Mouse (Mus musculus): Measurements from ENCODE around the gene Taok3. TPM values are rescaled to one million over a fixed set of nuclear protein-coding genes. Genes with fewer than 3 reads are reported as not detected.

The Taok3 gene
- polyA plus RNA-seq, 2 experiments, result 17.1 to 43.3 TPM

DNA sequence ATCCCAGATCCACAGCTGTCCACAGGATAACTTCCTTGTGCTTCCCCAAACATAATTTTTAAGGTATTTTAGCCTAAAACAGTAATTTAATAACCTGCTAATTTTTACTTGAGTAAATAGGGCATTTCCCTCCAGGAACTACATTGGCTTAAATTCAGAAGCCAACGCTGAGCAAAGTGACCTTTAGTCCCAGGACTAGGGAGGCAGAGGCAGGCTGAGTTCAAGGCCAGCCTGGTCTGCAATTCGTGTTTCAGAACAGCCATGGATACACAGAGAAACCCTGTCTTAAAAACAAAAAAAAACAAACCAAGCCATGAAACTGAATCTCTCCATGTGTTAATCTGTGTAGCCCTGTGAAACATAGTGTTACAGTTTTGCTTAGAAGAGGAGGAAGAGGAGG lies 3.3 kb upstream of the Taok3 start:
- peak overlapping the region; percentile 97; the same call in 1 of the 2 replicates for H3K4me2 ChIP-seq (ENCODE audit: low read depth)
- ATAC-seq (ENCODE audit: insufficient read depth), result no peak
- TF ChIP-seq CTCF (IDR thresholded peaks at IDR 0.05; ENCODE audit: low read depth) (no peak), EP300 (IDR thresholded peaks at IDR 0.05; ENCODE audit: low read depth) (no peak)
- H3K27me3 ChIP-seq (ENCODE audit: control insufficient read depth, insufficient read depth, low read length), result no peaks in the 10 kb centered on the region
- H3K4me3 ChIP-seq (ENCODE audit: insufficient read depth in 1 of 2, low read depth in 2 of 2, low read length in 2 of 2), result no peak overlapping the region
- peaks cover 10% of the 10 kb centered on the region for H3K36me3 ChIP-seq (replicated peaks; ENCODE audit: control insufficient read depth, insufficient read depth, low read depth)
- no peak overlapping the region for H3K9ac ChIP-seq (replicated peaks)
- no peak for DNase-seq (ENCODE audit: low read depth in 3 of 3, low spot score in 3 of 3)
- H3K4me1 ChIP-seq (replicated peaks; ENCODE audit: control insufficient read depth in 2 of 2, insufficient read depth in 2 of 2, low read length in 1 of 2), result peaks cover 22 to 26% of the 10 kb centered on the region in 2 experiments
- H3K27ac ChIP-seq, result no peak overlapping the region
- no peaks in the 10 kb centered on the region for H3K9me3 ChIP-seq (ENCODE audit: control insufficient read depth, low read length)
- WGBS (ENCODE audit: insufficient replicate concordance), result 65% methylated on average over 2 of the region's 2 CpGs

DNA sequence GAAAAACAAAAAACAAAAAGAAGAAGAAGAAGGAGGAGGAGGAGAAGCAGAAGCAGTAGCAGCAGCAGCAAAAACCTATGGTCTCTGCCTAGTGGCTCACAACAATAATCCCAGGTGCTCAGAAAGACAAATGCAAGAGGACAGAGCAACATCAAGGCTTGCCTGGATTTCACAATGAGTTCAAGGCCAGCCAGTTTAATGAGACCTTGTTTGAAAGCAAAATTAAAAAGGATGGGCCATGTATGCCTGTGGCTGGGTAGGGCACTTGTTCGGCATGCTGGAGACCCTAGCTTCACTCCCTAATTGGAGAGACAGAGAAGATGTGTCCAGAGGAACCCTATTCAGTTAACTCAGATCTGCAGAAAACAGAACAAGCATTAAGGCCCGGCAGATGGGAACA lies 2.7 kb upstream of the Taok3 start:
- Histone ChIP-seq H3K4me3 (ENCODE audit: insufficient read depth in 1 of 2, low read depth in 2 of 2, low read length in 2 of 2) (no peak overlapping the region), H3K36me3 (replicated peaks; ENCODE audit: control insufficient read depth, insufficient read depth, low read depth) (peaks cover 5% of the 10 kb centered on the region), H3K4me2 (ENCODE audit: low read depth) (no peak overlapping the region), H3K9me3 (ENCODE audit: control insufficient read depth, low read length) (no peaks in the 10 kb centered on the region), H3K27ac (no peak overlapping the region), H3K27me3 (ENCODE audit: control insufficient read depth, insufficient read depth, low read length) (no peaks in the 10 kb centered on the region), H3K4me1 (replicated peaks; ENCODE audit: control insufficient read depth in 2 of 2, insufficient read depth in 2 of 2, low read length in 1 of 2) (peaks cover 25 to 29% of the 10 kb centered on the region in 2 experiments), H3K9ac (replicated peaks) (no peak overlapping the region)
- no peak for TF ChIP-seq EP300 (IDR thresholded peaks at IDR 0.05; ENCODE audit: low read depth)
- no peak for TF ChIP-seq CTCF (IDR thresholded peaks at IDR 0.05; ENCODE audit: low read depth)
- ATAC-seq (ENCODE audit: insufficient read depth) (no peak), DNase-seq (ENCODE audit: low read depth in 3 of 3, low spot score in 3 of 3) (no peak)
- 64% methylated on average over 2 of the region's 2 CpGs for WGBS (ENCODE audit: insufficient replicate concordance)

DNA sequence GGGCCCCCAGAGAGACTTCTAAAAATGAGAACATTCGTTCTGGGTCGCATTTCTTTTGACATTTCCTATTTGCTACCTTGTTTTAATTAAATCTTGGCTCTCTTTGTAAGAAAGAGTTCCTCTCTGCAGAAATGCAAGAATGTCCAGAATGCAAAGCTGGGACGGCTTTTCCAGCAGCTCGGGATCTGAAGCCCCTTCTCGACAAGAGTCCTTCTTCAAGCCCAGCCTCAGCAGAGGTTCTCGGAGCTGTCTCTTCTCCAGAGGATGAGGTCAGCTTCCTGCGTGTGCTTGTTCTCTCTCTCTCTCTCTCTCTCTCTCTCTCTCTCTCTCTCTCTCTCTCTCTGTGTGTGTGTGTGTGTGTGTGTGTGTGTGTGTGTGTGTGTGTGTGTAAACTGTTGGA lies 2.2 kb upstream of the Taok3 start:
- Histone ChIP-seq H3K4me3 (ENCODE audit: insufficient read depth in 1 of 2, low read depth in 2 of 2, low read length in 2 of 2) (no peak overlapping the region), H3K27me3 (ENCODE audit: control insufficient read depth, insufficient read depth, low read length) (no peaks in the 10 kb centered on the region), H3K4me1 (replicated peaks; ENCODE audit: control insufficient read depth in 2 of 2, insufficient read depth in 2 of 2, low read length in 1 of 2) (peaks cover 29 to 32% of the 10 kb centered on the region in 2 experiments), H3K9ac (replicated peaks) (no peak overlapping the region), H3K4me2 (ENCODE audit: low read depth) (no peak overlapping the region), H3K27ac (no peak overlapping the region), H3K36me3 (replicated peaks; ENCODE audit: control insufficient read depth, insufficient read depth, low read depth) (peaks cover 3% of the 10 kb centered on the region), H3K9me3 (ENCODE audit: control insufficient read depth, low read length) (no peaks in the 10 kb centered on the region)
- ATAC-seq (ENCODE audit: insufficient read depth) (no peak), DNase-seq (ENCODE audit: low read depth in 3 of 3, low spot score in 3 of 3) (no peak)
- TF ChIP-seq EP300 (IDR thresholded peaks at IDR 0.05; ENCODE audit: low read depth) (no peak), CTCF (IDR thresholded peaks at IDR 0.05; ENCODE audit: low read depth) (no peak)
- WGBS (ENCODE audit: insufficient replicate concordance), result 55% methylated on average over 7 of the region's 7 CpGs

- no peak overlapping the region for H3K27ac ChIP-seq
- H3K4me2 ChIP-seq (ENCODE audit: low read depth), result no peak overlapping the region; the same call in 1 of the 2 replicates
- no peaks in the 10 kb centered on the region for H3K27me3 ChIP-seq (ENCODE audit: control insufficient read depth, insufficient read depth, low read length)
- 39% methylated on average over 2 of the region's 2 CpGs for WGBS (ENCODE audit: insufficient replicate concordance)
- no peaks in the 10 kb centered on the region for H3K9me3 ChIP-seq (ENCODE audit: control insufficient read depth, low read length)
- no peak overlapping the region for H3K9ac ChIP-seq (replicated peaks)
- peaks cover 2% of the 10 kb centered on the region for H3K36me3 ChIP-seq (replicated peaks; ENCODE audit: control insufficient read depth, insufficient read depth, low read depth)
- TF ChIP-seq CTCF (IDR thresholded peaks at IDR 0.05; ENCODE audit: low read depth) (no peak), EP300 (IDR thresholded peaks at IDR 0.05; ENCODE audit: low read depth) (no peak)
- no peak for DNase-seq (ENCODE audit: low read depth in 3 of 3, low spot score in 3 of 3)
- H3K4me1 ChIP-seq (replicated peaks; ENCODE audit: control insufficient read depth in 2 of 2, insufficient read depth in 2 of 2, low read length in 1 of 2), result peaks cover 33 to 34% of the 10 kb centered on the region in 2 experiments
- H3K4me3 ChIP-seq (ENCODE audit: insufficient read depth in 1 of 2, low read depth in 2 of 2, low read length in 2 of 2), result no peak overlapping the region
- no peak for ATAC-seq (ENCODE audit: insufficient read depth)
Measured at GRCm38 (mm10) chr5:117118220-117118619, 1.7 kb upstream of the Taok3 start.

DNA sequence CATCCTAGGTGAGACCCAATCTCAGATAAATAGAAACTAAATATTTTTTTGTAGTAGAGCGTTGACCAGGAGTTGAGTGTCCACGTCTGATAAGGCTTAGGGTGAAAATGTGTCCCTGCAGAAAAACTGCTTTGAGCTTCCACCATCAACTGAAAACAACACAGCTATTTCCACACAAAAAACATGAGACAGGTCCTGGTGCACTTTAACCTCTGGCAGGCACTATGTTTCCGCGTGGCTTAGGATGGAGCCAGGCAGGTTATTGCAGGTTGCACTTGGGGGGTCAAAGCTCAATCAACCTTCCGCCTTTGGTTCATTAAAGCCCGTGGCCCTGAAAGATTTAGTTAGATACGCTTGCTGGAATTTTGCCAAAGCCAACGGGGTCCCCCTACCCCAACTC lies 1.1 kb upstream of the Taok3 start:
- H3K27ac ChIP-seq, result peak overlapping the region; percentile 93
- no peak for DNase-seq (ENCODE audit: low read depth in 3 of 3, low spot score in 3 of 3)
- TF ChIP-seq CTCF (IDR thresholded peaks at IDR 0.05; ENCODE audit: low read depth) (no peak), EP300 (IDR thresholded peaks at IDR 0.05; ENCODE audit: low read depth) (peak; percentile 32; the same call in 1 of the 2 replicates)

More for the DNA sequence above, 1.1 kb upstream of the Taok3 start:
- Histone ChIP-seq H3K4me1 (replicated peaks; ENCODE audit: control insufficient read depth in 2 of 2, insufficient read depth in 2 of 2, low read length in 1 of 2) (peaks cover 39 to 40% of the 10 kb centered on the region in 2 experiments), H3K4me3 (ENCODE audit: insufficient read depth in 1 of 2, low read depth in 2 of 2, low read length in 2 of 2) (peak overlapping the region; percentile 11 to 86), H3K36me3 (replicated peaks; ENCODE audit: control insufficient read depth, insufficient read depth, low read depth) (no peaks in the 10 kb centered on the region), H3K4me2 (ENCODE audit: low read depth) (peak overlapping the region; percentile 94), H3K9me3 (ENCODE audit: control insufficient read depth, low read length) (no peaks in the 10 kb centered on the region), H3K27me3 (ENCODE audit: control insufficient read depth, insufficient read depth, low read length) (no peaks in the 10 kb centered on the region), H3K9ac (replicated peaks) (peak overlapping the region; percentile 55)
- ATAC-seq (ENCODE audit: insufficient read depth), result no peak
- 29% methylated on average over 8 of the region's 8 CpGs for WGBS (ENCODE audit: insufficient replicate concordance)
